Mouse (Mus musculus) testis, adult 2 months (tissue): ENCODE results near the gene Tbc1d14. TPM values are rescaled to one million over a fixed set of nuclear protein-coding genes. Genes with fewer than 3 reads are reported as not detected.

ENCODE experiments used
- H3K27ac ChIP-seq: fragments of 200-500 bp; 2 replicates; pipeline ENCODE4 v1.5.1; 2012; ENCODE audit warnings: low read depth, low read length; ENCODE audit not compliant: control insufficient read depth, insufficient read depth
- H3K27me3 ChIP-seq: fragments of 200-500 bp; 2 replicates; pipeline ENCODE4 v1.6.1; 2012; ENCODE audit warnings: mild to moderate bottlenecking, low read length, moderate library complexity; ENCODE audit not compliant: control insufficient read depth, insufficient read depth
- H3K36me3 ChIP-seq: fragments of 200-500 bp; 2 replicates; pipeline ENCODE4 v1.6.1; 2012; ENCODE audit warnings: mild to moderate bottlenecking, low read length; ENCODE audit not compliant: control insufficient read depth, insufficient read depth
- H3K4me1 ChIP-seq: fragments of 200-500 bp; 2 replicates; pipeline ENCODE4 v1.6.1; 2012; ENCODE audit warnings: low read length; ENCODE audit not compliant: control insufficient read depth, insufficient read depth
- H3K4me3 ChIP-seq: fragments of 200-500 bp; 2 replicates; pipeline ENCODE4 v1.5.1; 2012; ENCODE audit warnings: low read depth, mild to moderate bottlenecking, low read length, moderate library complexity, mixed read lengths; ENCODE audit not compliant: control insufficient read depth
- CTCF ChIP-seq: fragments of 200-500 bp; IDR thresholded peaks from 2 replicates; pipeline ENCODE4 v1.5.1; 2012; ENCODE audit warnings: low read depth, mild to moderate bottlenecking, inconsistent platforms, low read length, moderate library complexity; ENCODE audit not compliant: control insufficient read depth, insufficient read depth, insufficient replicate concordance
- POLR2A ChIP-seq: fragments of 200-500 bp; IDR thresholded peaks from 2 replicates; pipeline ENCODE4 v1.6.1; 2012; ENCODE audit warnings: low read depth, mild to moderate bottlenecking, inconsistent platforms, low read length, moderate library complexity; ENCODE audit not compliant: control insufficient read depth
- polyA plus RNA-seq: library from polyadenylated mRNA; depleted of rRNA; stranded (reverse); fragments of >200 nt; gene quantifications from 2 replicates; pipeline ENCODE4 v1.2.3, GENCODE M21; 2012; rRNA removed

Gene Tbc1d14
- polyA plus RNA-seq: 79.2 and 89.7 TPM in 2 replicates

DNA sequence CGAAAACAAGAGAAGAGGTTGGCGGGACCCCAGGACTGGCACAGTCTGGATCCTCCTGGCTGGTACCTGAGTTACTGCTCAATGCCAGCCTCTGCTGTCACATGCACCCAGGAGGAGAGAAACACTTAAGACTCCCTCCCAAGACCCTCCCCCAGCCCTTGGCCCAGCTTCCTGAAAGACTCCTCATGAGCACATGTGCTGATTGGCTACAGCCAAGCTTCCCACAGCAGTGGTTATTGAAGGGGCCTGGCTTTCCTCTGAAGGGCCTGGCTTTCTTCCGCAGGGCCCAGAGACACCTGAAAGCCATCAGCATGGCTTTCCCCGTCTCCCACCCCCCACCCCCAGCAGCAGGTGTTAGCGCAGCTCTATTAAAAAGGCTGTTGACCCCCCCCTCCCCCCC is at the start of gene Tbc1d14:
TSS of gene Tbc1d14 (minus strand) at position 101 of the 400 bp plus-strand sequence.
- Histone ChIP-seq H3K4me1 (no peaks in the 10 kb centered on the region), H3K27me3 (no peaks in the 10 kb centered on the region), H3K27ac (no peak within 1 kb of the TSS), H3K4me3 (no peak within 1 kb of the TSS), H3K36me3 (no peaks in the 10 kb centered on the region)
- TF ChIP-seq POLR2A (no peak), CTCF (no peak)

DNA sequence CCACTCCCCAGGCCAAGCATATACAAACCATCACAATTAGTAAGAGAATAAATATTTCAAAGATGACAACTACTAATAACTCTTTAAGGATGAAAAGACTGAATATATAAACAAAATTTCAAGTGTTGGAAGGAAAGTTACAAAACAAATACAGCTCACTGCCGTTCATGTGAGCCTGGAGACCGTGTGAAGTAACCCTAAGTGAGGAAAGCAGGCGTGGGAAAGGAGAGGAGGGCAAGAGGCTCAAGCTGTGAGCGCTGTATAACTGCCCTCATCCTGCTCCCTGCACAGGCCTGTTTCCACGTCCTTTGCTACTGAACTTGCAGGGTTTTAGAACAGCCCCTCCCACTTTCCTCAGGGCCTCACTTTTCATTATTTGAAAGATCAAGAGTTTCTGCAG is 32.5 kb upstream of the Tbc1d14 start:
- no peaks in the 10 kb centered on the region for H3K36me3 ChIP-seq
- H3K27me3 ChIP-seq: no peaks in the 10 kb centered on the region
- no peaks in the 10 kb centered on the region; the same call in 1 of the 2 replicates for H3K4me1 ChIP-seq
- H3K4me3 ChIP-seq: no peak overlapping the region
- no peak overlapping the region for H3K27ac ChIP-seq
- TF ChIP-seq POLR2A: no peak
- no peak for TF ChIP-seq CTCF

DNA sequence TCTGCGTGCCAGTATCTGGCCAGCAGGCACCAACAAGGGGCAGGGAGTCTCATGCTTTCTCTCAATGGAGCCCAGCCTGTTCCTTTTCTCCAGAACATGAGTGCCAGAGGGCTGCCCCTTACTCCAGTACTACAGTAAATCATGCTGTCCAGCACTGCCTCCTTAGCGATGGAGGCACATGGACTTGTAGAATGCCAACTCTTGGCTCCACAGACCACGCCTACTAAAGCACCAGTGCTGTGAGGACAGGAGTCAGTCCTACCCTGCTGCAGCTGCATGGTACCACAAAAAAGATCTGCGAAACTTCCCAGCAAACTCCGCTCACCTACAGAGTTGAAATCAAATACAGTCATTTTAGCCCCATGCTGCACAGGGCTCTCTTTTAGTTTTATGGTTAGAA is 30.6 kb upstream of the Tbc1d14 start:
- no peaks in the 10 kb centered on the region for H3K27me3 ChIP-seq
- no peak overlapping the region for H3K27ac ChIP-seq
- peaks cover 2% of the 10 kb centered on the region for H3K4me1 ChIP-seq
- H3K36me3 ChIP-seq: no peaks in the 10 kb centered on the region
- TF ChIP-seq POLR2A: no peak
- TF ChIP-seq CTCF: no peak
- no peak overlapping the region for H3K4me3 ChIP-seq

DNA sequence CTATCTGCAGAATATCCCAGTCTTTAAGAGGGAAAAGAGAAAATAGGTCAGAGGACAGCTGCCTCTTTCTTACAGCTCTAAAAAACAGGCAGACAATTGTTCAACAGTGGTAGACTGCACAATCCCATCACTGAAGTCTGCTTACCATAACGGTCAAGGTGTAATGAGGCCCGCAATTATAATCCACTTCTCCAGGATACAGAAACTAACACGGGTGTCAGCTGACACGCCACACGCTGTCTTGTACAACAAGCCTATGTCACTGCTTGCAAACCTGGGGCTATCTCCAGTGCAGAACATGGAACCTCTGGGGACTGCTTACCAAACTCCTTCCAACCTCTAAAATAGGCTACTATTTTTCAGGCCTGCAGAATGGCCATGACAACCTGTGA is 28.0 kb upstream of the Tbc1d14 start:
- H3K4me1 ChIP-seq: peaks cover 2% of the 10 kb centered on the region
- no peaks in the 10 kb centered on the region; the same call in 1 of the 2 replicates for H3K36me3 ChIP-seq
- TF ChIP-seq CTCF (no peak), POLR2A (no peak)
- no peak overlapping the region for H3K27ac ChIP-seq
- H3K4me3 ChIP-seq: no peak overlapping the region
- H3K27me3 ChIP-seq: no peaks in the 10 kb centered on the region

DNA sequence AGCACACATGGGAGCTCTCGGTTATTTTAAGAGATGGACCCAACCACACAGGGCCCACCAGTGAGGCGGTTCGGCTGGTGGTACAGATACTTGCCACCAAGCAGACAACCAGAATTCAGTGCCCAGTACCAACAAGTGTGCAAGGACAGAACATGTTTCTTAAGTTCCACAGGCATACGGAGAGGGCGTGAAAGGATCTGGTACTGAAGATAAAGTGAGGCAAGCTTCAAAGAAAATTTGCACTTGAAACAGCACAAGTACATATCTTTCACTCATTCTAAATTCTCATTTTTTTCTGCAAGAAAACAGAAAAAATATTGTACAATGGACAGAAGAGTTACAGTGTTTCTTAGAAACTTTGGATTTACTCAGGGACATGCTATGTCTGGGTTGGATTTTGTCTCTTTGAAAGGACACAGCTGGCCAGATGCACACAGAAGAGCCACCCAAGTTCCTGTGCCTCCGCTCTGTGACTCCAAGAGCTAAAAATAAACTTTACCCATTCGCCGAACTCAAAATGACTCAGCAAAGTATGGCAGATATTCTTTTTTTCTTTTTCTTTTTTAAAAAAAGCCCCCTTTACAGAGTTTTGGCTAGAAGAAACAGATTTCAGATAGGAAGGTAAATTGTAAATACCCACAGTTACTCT is 27.5 kb upstream of the Tbc1d14 start:
- H3K36me3 ChIP-seq: no peaks in the 10 kb centered on the region; the same call in none of the 2 replicates
- TF ChIP-seq POLR2A (no peak), CTCF (no peak)
- H3K27ac ChIP-seq: no peak overlapping the region

DNA sequence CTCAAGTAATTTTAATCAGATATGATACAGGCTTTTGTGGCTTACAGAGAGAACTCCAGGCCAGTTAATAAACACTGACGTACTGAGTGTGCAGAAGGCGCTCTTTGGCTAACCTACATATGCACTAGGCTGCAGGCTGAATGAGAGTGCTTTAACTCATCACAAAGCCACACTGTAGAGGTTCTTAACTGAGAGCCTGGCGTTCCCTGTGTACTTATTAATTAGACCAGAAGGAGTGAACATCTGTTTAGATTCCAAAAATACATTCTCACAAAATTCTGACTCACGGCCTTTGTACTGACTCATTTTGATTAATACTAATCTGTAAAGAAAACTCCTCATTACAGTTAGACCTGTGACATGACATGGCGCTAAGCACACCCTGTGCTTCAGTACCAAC is 25.8 kb upstream of the Tbc1d14 start:
- no peaks in the 10 kb centered on the region for H3K27me3 ChIP-seq
- no peak overlapping the region for H3K4me3 ChIP-seq
- H3K27ac ChIP-seq: no peak overlapping the region
- peaks cover 3% of the 10 kb centered on the region for H3K36me3 ChIP-seq
- peaks cover 2% of the 10 kb centered on the region; the same call in 1 of the 2 replicates for H3K4me1 ChIP-seq
- TF ChIP-seq POLR2A: no peak
- no peak for TF ChIP-seq CTCF

More for the DNA sequence above, 27.5 kb upstream of the Tbc1d14 start:
- no peaks in the 10 kb centered on the region for H3K27me3 ChIP-seq
- peaks cover 2% of the 10 kb centered on the region for H3K4me1 ChIP-seq
- no peak overlapping the region for H3K4me3 ChIP-seq

DNA sequence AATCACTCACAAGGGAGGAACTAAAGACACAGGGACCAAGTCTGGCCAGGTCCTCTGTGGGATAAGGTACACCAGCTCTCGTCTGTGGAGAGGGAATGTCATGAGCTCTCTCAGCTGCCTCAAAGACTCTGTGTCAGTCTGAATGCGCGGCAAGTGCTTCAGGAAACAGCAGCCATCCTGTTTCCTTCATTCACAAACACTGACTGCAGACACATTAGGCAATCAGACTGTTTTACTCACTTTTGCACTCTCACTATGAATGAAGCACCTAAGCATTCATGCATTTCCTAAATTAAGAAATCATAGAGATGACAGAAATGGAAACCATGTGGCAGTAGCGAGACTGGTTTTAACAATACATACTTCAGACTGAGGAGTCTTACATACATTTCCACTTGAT is 25.3 kb upstream of the Tbc1d14 start:
- H3K27me3 ChIP-seq: no peaks in the 10 kb centered on the region
- TF ChIP-seq POLR2A: no peak
- no peak for TF ChIP-seq CTCF
- peaks cover 2% of the 10 kb centered on the region; the same call in 1 of the 2 replicates for H3K4me1 ChIP-seq
- H3K36me3 ChIP-seq: peaks cover 3% of the 10 kb centered on the region
- H3K27ac ChIP-seq: no peak overlapping the region
- no peak overlapping the region for H3K4me3 ChIP-seq

DNA sequence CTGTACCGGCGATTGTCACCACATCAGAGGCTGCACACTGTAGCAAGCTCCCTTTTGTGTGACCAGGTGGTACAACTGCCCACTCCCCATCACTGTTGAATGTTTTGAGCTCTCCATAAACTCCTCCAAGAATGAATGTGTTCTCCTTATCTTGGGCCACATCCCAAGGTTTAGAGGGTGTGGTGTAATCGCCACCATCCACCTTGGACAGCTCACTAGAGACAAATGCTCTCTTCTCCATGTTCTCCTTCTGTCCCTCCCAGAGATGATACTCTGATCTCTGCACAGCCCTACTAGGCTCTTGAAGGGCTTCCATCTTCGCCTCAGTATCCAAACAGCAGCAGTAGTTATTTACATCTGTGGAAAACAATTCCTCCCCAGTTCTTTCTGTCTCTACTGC is 21.0 kb upstream of the Tbc1d14 start:
- no peaks in the 10 kb centered on the region for H3K27me3 ChIP-seq
- H3K36me3 ChIP-seq: peaks cover 3% of the 10 kb centered on the region
- TF ChIP-seq CTCF: no peak
- TF ChIP-seq POLR2A: no peak
- H3K27ac ChIP-seq: no peak overlapping the region
- H3K4me1 ChIP-seq: no peaks in the 10 kb centered on the region
- no peak overlapping the region for H3K4me3 ChIP-seq
